Mouse (Mus musculus): Measurements from ENCODE around the gene Kcnc3.
A peak's percentile ranks its signal among the peaks of the same experiment; 100 is the strongest.

Gene Kcnc3

DNA sequence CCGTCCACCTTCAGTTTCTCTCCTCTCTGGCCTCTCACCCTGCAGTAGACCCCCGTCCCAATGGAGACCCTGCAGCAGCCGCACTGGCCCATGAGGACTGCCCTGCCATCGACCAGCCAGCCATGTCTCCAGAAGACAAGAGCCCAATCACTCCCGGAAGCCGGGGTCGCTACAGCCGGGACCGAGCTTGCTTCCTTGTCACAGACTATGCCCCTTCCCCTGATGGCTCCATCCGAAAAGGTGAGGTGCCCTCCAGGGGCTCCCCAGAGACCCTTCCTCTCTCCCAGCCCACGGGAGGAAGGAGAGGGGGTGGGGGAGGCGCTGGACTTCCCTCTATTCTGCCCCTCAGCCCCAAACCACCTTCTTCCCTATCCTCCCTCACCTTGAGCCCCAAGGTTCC is 7.9 kb downstream of the Kcnc3 start:
- no peak for DNase-seq

DNA sequence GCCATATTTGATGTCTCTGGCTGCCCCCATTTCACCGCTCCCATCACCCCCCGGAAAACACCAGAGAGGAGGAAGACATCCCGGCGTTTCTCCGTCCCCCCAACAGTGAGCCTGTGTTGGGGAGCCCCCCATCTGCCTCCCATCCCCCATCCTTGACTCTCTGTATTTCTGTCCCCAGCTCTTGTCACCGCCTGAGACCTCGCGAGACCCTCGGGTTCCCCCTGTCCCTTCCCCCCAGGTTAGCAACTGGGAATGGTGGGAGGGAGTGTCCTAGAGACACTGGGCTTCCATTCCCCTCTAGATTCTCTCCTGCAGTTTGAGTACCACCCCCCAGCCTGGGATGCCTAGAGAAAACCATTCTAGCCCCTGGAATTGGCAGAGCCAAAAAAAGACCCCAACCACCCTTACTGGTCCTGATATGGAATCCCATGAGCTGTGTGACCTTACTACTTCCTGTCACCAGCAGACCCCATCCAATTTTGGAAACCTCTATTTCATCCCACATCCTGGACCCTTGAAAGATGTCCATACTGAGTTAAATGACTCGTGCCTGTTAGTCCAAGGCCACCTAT is 10.3 kb downstream of the Kcnc3 start:
- no peak for DNase-seq

DNA sequence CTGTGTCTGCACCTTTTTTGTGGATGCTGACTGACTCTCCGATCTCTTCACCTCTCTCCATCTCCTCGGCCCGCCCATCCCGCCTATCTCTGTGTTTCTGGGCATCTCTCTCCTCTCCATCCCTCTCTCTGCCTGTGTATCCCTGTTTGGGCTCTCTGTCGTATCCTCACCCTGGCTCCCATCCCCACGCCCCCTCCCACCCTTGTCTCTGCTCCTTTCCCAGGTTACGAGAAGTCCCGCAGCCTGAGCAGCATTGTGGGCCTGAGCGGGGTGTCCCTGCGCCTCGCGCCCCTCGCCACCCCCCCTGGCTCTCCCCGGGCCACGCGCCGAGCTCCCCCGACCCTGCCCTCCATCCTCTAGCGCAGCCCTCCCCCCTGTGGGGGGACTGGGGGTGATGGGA is 11.2 kb downstream of the Kcnc3 start:
- DNase-seq: no peak

DNA sequence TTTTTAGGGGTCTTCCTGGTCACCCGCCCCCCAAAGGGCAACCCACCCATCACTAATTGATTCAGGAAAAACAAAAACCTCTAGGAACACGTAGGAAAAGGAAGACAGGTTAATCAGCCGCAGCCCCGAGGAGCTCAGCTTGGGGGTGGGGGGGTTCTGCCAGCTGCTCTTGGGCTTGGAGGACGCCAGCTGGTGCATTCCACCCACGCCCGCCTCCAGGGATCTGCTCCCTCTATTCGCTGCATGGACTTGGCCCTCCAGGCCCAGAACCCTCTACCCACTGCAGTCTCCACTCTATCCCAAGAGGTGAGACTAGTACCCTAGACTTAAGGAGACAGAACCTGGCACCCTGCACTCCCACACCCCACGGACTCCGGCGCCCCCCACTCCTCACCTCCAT is 12.0 kb downstream of the Kcnc3 start:
- DNase-seq: peak; percentile 88

DNA sequence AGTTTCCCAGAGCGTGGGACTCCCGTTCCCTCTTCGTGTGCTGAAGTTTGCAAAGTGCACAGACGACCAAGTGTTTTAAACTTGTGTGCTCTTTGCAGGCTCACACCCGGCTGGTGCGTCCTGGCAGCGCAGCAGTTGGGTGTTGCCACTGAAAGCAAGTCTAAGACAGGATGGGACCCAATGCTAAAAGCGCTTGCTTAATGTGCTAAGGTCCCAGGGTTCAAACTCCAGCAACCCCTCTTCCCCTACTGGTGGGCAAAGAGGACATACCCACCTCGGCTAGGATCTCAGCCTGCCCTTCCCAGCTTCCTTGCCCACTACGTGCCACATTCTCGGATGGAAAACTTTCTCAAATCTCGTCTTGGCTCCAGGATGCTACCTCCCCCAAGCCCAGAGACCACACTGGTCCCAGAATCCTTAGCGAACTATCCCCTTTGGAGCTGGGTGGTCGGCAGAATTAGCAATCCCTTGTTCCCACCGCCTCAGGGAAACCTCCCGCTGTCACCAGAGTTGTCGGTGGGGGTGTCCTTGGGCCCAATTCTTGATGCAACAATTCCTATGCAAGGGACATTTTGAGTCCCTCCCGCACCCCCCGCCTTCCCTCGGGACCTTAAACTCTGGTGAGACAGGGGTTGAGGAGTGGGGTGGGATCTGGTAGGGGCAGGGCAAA is 12.9 kb downstream of the Kcnc3 start:
- no peak for DNase-seq

DNA sequence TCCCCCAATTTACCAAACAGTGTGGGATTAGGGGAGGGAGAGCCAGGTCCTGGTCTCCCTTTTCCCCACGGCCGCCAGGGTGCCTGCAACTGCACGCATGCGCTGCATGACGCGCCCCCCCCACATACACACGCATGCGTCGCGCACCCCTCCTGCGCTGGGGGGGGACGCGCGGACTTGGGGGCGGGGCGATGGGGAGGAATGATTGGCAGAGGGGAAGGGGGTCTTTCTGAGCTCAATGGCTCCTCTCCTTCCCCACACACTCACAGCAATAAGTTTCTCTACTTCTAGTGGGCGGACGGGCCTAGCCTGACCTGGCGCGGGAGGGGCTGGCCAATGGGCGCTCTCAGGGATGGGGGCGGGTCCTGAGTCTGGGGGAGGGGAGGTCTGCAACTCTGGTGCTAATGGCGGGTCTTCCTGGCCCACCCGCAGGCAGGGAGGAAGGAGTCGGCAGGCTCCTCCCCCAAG is 13.7 kb downstream of the Kcnc3 start:
- DNase-seq: peak; percentile 47

DNA sequence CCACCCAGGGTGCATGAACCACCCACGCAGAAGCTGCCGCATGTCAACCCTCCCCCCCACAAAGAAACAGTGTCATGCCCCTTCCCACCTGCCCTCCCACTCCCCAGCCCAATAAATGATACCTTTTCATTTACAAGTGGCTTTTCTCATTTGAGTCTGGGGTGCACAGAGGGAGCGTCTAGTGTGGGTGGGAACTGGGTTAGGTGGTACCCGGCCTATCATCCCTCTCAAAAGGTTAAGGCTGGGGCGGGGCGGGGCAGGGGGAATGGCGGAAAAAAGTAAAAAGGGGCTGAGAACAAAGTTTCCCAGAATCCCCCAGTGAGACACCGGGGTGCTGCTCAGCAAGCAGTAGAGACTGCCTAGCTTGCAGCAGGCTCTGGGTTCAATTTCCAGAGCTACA is 14.2 kb downstream of the Kcnc3 start:
- no peak for DNase-seq

DNA sequence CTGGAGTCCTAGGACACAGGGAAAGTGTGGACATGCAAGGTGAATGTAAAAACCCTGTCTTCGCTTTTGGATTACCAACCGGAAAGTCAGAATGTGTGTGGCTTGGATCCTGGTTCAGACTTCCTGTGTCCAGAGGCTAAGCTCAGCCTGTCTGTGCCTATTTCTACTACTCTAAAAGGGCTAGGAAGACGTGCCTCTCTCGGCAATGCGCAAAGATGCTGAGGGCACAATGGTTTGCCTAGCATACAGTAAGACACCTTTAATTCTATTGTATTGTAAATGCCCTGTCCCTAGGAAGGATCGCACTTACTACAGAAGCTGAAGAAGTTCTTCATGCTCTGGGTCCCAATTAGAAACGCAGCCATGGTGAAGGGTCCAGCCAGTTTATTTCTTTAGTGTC is 15.0 kb downstream of the Kcnc3 start:
- no peak for DNase-seq

DNA sequence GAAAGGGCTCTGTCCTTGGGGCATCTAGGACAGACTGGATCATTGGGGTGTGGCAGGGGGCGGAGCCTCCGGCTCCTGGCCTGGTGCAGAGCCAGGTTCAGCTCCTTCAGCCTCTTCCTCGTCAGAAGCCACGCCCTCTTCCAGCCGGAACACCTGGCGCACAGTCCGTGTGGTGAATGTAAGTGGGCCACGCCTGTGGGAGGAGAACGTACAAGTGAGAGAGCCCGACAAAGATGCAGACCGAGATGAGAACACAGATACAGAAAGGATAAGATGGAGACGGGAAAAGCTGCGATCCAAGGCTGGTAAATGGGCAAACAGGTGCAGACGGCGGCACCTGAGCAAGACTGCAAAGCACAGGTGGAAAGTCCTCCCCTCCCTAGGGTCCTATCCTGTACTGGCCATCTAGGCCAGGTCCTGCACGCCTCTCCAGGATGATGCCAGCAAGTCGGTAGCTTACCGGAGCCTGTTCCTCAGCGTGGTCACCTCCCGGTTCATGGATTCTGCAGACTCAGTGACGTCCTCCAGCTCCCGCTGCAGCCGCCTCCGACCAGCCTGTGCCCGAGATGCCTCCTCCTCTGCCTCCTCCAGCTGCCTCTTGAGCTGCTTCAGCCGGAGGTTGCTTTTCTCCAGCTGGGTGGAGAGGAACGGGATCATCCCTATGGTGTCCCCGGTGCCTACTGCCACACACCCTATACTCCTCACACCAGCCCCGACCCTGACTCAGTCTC is 15.9 kb downstream of the Kcnc3 start:
- DNase-seq: peak; percentile 49

DNA sequence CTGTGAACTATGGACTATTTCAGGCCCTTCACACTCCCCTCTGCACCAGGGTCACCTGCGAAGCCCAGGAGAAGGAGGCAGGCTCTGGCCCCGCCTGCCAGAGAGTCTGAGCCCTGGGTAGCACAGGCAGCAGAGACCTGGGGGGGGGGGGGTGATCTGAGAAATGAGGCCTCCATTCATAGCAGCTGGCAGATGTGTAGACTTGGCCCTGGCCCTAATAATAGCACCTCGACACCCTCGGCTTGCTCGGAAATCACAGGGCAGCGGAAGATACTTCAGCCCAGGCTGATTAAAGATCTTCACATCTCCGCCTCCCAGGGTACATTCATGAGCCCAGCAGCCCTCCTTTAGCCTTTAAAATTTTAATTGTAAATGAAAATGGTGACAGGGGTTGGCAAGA is 21.7 kb downstream of the Kcnc3 start:
- DNase-seq: no peak

DNA sequence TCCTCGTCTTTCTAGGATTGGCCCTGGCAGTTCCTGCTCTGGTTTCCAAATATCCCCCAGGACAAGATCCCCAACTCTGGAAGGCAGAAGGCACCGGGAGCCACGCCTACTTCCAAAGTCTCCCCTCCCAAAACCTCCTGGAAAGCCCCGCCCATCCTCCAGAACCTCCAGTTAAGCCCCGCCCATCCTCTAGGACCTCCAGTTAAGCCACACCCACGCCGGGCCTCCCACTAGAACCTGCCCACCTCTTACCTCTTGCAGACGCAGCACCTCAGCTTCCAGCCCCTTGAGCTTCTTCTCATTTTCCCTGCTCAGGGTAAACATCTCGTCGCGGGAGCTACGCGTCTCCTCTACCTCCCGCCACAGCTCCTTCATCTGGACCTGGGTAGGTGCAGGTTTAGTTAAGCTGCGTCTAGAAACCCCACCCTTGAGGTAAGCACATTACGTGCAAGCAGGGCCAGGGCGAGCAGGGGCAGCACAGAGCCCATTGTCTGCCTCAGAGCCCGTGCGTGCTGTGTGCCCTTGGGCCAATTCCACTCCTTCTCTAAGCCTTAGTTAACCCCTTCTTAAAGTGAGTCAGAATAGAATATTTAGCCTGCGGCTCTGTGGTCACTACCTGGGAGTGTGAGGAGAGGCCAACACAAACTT is 23.7 kb downstream of the Kcnc3 start:
- DNase-seq: no peak

DNA sequence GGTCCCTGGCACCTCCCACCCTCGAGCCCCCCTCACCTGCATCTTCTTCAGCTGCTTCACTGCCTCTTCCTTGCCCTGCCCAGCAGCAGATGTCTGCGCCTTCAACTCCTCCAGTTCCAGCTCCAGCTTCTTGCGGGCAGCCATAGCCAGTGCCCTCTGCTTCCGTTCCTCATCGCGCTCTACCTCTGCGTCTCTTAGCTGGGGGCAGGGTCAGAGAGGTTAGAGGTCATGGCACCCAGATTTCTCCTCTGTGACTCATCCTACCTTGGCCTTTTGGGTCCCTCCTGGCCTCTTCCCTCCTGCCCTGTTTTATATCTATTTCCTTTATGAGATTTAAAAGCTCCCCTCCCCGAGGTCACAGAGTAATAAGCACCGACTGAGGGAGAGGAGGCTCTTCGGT is 24.8 kb downstream of the Kcnc3 start:
- DNase-seq: no peak

DNA sequence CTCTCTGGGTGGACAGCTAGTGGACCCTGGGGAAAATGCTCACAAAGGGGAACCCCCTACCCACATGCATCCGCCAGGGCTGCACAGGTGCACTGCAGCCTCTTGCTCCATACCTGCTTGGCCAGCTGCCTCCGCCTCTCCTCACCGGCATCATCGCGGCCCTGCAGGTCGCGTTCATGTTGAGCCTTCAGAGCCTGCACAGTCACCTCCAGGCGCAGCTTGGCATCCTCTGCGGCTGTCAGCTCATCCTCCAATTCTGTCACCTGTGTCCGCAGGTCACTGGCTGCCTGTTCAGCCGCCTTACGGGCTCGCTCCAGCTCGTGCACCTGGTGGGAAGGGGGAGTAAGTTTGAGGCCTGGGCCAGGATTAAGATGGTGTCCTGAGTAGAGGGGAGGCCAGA is 25.5 kb downstream of the Kcnc3 start:
- no peak for DNase-seq

DNA sequence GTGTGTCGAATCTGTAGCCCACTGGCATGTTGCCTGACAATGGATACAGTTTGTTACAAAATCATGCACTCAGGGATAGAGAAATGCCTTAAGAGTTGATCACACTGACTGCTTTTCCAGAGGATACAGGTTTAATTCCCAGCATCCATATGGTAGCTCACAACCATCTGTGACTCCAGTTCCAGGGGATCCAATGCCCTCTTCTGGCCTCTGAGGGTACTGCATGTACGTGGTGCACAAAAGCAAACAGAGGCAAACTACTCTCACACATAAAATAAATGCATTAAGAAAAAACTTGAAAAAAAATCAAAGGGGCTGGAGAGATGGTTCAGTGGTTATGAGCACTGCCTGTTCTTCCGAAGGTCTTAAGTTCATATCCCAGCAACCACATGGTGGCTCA is 26.6 kb downstream of the Kcnc3 start:
- no peak for DNase-seq

DNA sequence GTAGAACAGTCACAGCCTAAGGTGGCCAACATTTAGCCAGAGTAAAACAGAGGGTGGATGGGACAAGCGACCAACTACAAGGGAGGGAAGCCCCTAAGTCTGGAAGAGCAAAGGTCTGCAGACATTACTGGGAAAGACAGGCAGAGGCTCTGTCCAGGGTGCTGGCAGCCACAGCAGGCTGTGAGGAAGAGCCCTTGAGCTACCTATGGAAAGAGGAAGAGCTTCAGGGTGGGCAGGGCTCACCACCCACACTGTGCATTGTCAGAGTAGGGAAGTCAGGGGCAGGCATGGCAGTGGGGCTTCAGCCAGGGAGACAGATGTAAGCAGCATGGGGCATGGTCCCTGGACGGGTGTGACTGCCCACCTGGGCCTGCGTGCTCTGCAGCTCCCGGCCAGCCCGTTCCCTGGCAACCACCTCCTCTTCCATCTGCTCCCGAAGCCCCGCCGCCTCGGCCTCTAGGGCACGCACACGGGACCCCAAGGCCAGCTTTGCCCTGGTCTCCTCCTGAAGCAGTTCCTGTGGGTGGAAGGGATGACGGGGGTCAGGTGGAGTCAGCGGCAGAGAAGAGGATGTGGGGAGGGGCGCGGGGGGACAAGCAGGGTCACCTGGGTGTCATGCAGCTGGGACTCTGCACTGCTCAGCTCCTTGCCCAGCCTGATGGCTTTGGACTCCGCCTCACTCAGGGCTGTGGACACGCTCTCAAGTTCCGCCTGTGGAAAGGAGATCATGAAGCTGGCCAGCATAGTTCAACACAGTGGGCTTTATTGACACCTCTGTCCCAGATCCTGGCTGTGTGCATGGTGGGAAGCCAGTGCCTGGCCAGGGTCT is 33.5 kb downstream of the Kcnc3 start:
- no peak for DNase-seq

DNA sequence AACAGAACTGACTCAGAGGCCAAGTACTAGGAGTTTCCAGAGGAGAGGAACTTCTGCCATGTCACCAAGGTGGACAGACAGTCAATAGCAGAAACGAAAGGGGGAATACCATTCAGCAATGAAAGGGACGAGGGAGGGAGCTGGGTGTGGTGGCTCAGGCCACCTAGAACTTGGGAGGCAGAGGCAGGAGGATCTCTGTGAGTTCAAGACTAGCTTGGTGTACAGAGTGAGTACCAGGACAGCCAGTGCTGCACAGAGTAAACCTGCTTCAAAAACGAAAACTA is 34.0 kb downstream of the Kcnc3 start:
- DNase-seq: no peak

DNA sequence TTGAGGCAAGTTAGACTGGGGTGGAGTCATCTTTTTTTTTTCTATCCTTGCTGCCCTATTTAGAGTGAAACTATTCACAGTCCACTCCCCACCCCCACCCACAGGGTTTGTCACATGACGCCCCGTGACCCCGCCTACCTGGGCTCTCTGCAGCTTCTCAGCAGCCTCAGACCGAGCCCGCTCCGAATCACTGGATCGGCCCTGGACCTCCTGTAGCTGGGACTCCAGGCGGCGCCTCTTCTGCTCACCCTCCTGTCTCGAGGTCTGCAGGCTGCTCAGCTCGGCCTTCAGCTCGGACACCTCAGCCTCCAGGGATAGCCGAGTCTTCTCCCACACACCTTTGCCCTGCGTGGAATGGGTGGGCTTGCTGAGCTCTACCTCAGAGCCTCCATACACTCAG is 34.4 kb downstream of the Kcnc3 start:
- DNase-seq: no peak

DNA sequence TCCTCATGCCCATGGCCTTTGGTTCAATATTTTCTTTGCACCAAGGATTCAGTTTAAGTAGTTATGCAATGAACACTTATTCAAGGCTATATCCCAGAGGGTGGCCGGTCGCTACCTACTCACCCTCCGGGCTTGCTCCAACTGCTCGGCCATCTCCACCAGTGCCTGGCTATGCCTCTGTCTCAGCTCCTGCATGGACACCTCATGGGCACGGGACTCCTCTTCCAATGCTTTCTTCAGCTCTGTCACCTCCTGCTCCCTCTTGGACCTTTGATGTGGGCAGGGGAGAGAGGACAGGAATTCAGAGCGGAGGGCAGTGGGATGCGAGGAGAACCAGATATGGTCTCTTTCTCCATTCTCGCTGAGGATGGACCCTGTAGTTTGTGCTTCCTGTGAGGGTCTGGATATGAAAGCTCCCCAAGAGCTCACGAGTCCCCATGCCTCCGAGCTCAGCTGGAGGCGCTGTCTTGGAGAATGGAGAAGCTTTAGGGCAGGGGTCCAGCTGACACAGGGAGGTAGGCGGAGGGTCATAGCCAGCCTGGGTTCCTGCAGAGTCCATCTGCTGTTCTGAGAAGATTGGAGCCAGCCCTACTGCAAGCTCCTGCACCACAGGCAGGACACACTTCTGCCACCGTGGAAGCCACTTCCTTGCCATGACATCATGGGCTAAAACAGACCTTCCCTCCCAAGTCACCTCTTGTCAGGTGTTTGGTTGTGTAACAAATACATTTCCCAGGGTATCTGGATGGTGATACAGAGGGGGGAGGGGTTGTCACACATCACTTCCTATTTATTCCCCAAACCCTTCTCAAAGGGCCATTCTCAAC is 35.0 kb downstream of the Kcnc3 start:
- DNase-seq: no peak

DNA sequence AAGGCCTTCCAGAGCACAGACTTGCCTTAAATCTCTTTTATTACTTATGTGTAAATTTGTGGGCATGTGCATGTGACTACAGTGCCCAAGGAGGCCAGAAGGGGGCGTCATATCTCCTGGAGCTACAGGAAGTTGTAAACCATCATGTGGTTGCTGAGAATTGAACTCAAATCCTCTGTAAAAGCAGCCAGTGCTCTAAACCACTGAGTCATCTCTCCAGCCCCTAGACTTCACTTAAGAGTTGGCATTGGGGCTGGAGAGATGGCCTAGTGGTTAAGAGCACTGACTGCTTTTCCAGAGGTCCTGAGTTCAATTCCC is 35.6 kb downstream of the Kcnc3 start:
- no peak for DNase-seq

DNA sequence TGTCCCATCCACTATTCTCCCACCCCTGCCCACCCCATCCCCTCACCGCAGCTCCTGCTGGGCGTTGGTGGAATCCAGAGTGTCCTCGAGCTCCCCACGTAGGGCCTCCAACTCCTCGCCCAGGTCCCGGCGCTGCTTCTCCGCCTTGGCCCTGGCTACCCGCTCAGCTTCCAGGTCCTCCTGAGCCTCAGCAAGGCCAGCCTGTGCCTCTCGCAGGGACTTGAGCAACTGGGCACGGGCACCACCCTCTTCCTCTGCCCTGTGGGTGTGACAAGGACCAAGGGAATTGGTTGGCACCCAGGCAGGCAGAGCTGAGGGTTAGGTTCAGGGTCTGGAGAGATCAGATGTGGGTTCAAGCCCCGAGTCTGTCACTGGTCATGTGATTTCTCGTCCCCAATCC is 36.5 kb downstream of the Kcnc3 start:
- DNase-seq: no peak

DNA sequence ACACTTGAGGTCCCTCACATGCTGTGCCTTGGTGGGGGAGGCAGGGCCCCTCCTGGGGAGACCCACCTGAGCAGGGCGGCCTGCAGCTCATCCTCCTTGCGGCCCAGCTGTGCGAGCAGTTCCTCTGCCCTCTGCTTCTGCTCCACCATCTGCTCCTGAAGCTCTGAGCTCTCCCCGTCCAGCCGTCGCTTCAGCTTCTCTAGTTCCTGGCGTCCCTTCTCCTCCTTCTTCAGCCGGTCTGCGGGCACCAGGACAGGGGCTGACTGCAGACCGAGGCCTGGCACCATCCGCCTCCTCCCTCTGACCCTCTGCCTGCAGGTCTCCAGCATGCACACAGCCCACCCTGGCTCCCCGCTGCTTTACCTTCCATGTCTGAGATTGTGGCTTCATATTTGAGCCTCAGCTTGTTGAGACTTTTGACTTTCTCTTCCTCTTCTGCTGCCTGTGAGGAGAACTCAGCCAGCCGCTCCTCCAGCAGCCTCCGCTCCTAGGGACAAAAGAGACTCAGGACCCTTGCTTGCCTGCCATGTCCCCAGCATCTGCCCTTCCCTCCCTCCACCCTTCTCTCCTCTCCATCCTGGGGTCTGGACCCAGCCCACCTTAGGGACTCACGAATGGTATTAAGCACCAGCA is 38.1 kb downstream of the Kcnc3 start:
- no peak for DNase-seq

DNA sequence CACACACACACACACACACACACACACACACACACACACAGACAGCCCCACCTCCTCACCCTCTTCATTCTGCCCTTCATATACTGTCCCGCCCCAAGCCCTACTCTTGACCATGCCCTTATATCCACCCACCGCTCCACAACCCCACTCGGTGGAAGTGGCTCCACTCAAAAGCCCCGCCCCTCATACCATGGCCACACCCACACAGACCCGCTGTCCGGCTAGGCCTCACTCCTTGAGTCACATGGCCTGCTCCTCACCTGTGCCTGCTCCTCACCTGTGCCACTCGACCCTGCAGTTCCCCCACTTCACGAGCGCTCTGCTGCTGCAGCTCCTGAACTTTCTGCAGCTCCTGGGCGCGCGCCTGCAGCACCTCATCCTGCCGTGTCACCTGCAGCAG is 40.0 kb downstream of the Kcnc3 start:
- no peak for DNase-seq

Data from layer of hippocampus, adult 9-11 months (tissue).